Mouse (Mus musculus) ES-E14 (cell line): ENCODE measurements at regions not wholly inside any gene's neighbourhood (a gene's known extent, or its start where the extent isn't known, plus 50 kb on each side); places are given as distances from the start of the nearest gene placed in this dataset.
A peak's percentile ranks its signal among the peaks of the same experiment; 100 is the strongest.

Source experiments
- DNase-seq: peaks from one replicate; pipeline ENCODE4 v3.0.0-alpha.2; 2013; ENCODE audit warnings: low read depth, low spot score
- H3K27ac ChIP-seq: 2 replicates; pipeline ENCODE4 v1.5.1; 2012; ENCODE audit warnings: low read depth, mild to moderate bottlenecking, low read length, moderate library complexity, mixed read lengths; ENCODE audit not compliant: poor library complexity, insufficient read depth, severe bottlenecking
- H3K36me3 ChIP-seq: 2 replicates; pipeline ENCODE4 v1.6.1; 2012; ENCODE audit warnings: mild to moderate bottlenecking, low read length, moderate library complexity, mixed read lengths; ENCODE audit not compliant: control insufficient read depth, poor library complexity, insufficient read depth, severe bottlenecking
- H3K4me1 ChIP-seq, 2 experiments: fragments of 150-350 bp in 1 of 2; sonication (generic) in 1 of 2; 2 replicates each; pipeline ENCODE4 v1.6.1; 2012; ENCODE audit warnings: low read length in 2 of 2, mild to moderate bottlenecking in 1 of 2, mixed read lengths in 1 of 2; ENCODE audit not compliant: control insufficient read depth in 2 of 2, insufficient read depth in 2 of 2, poor library complexity in 1 of 2
- H3K4me3 ChIP-seq, 2 experiments: fragments of 150-350 bp in 1 of 2; sonication (generic) in 1 of 2; 2 replicates each; pipeline ENCODE4 v1.5.1; 2012; ENCODE audit warnings: low read length in 2 of 2, low read depth in 1 of 2, mild to moderate bottlenecking in 1 of 2, mixed read lengths in 1 of 2; ENCODE audit not compliant: insufficient read depth in 1 of 2, poor library complexity in 1 of 2, severe bottlenecking in 1 of 2
- H3K9ac ChIP-seq: 2 replicates; pipeline ENCODE4 v1.6.1; 2012; ENCODE audit warnings: low read depth, mild to moderate bottlenecking, low read length, mixed read lengths; ENCODE audit not compliant: poor library complexity, insufficient read depth, severe bottlenecking
- H3K9me3 ChIP-seq: fragments of 150-350 bp; sonication (generic); 2 replicates; pipeline ENCODE4 v1.6.1; 2012; ENCODE audit warnings: low read depth, mild to moderate bottlenecking, low read length; ENCODE audit not compliant: control insufficient read depth, insufficient read depth
- CHD2 ChIP-seq: IDR thresholded peaks from 2 replicates; pipeline ENCODE4 v1.6.1; 2014; ENCODE audit warnings: mild to moderate bottlenecking, low read depth, low read length, inconsistent platforms
- HCFC1 ChIP-seq: IDR thresholded peaks from 2 replicates; pipeline ENCODE4 v1.6.1; 2012; ENCODE audit warnings: low read length, inconsistent platforms, borderline replicate concordance; ENCODE audit not compliant: insufficient read depth
- MAFK ChIP-seq: IDR thresholded peaks from 2 replicates; pipeline ENCODE4 v1.6.1; 2014; ENCODE audit warnings: mild to moderate bottlenecking, low read depth, low read length, inconsistent platforms; ENCODE audit not compliant: insufficient read depth
- ZC3H11A ChIP-seq: IDR thresholded peaks from 2 replicates; pipeline ENCODE4 v1.6.1; 2012; ENCODE audit warnings: low read depth, mild to moderate bottlenecking, inconsistent platforms, low read length, borderline replicate concordance
- ZNF384 ChIP-seq: IDR thresholded peaks from 2 replicates; pipeline ENCODE4 v1.6.1; 2012; ENCODE audit warnings: low read depth, low read length, inconsistent platforms
- in situ Hi-C, 2 experiments: fragments of 600-800 bp; cut with MboI; formaldehyde crosslinking; loops; one replicate each; pipeline ENCODE4 v1.15.1; 2025; ENCODE audit warnings: low sequenced_read_pairs in 2 of 2, inconsistent platforms in 1 of 2; ENCODE audit not compliant: unreplicated experiment in 2 of 2

DNA sequence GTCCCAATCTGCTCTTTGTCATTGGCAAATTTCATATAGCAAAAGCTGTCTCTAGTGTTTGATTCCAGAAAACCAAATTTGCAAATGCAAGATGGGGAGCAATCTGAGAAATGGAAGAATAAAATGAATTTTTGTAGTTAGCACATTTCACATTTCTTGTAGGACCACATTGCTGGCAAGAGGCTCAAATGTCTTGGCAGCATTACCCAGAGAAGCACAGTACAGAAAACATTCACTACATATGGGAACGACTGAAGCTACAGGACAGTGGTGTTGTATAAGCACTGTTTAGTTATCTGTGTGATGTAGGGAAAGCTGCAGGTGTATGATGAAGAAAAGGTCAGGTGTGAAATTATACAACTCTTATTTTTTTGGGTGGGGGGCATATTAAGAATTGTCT, 3449.7 kb upstream of the Gm6569 start:
- in situ Hi-C loops = no loop called here
- no peaks in the 10 kb centered on the region for H3K36me3 ChIP-seq
- no peak overlapping the region for H3K9ac ChIP-seq
- no peak overlapping the region for H3K27ac ChIP-seq
- no peak overlapping the region for H3K4me3 ChIP-seq
- no peak for TF ChIP-seq CHD2
- no peak for TF ChIP-seq MAFK
- TF ChIP-seq HCFC1 = no peak
- TF ChIP-seq ZNF384 = no peak
- no peak for TF ChIP-seq ZC3H11A
- DNase-seq = no peak
- no peaks in the 10 kb centered on the region for H3K4me1 ChIP-seq
- H3K9me3 ChIP-seq = no peaks in the 10 kb centered on the region

DNA sequence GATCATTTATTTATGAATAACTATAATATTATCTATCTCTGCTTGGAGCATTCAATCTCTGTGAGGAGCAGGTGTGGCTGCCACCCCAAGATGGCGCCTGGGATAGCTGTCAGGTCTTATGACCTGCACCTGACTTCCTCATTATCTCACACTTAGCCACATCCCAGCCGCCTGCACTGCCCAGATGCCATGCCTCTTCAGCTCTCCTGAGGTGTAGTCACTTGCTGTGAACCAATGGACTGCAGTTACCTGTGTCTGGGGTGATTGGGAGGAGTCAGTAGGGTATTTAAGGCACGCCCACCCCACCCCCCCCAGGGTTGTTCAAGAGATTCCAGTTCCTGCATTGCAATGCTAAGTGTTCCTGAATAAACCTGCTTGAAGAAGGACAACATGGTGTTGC, 3418.1 kb upstream of the Gm6569 start:
- H3K4me3 ChIP-seq = no peak overlapping the region
- no peaks in the 10 kb centered on the region for H3K9me3 ChIP-seq
- peak; percentile 8 for DNase-seq
- no peak overlapping the region; the same call in 1 of the 2 replicates for H3K27ac ChIP-seq
- in situ Hi-C loops = no loop called here
- TF ChIP-seq CHD2 = no peak
- no peak for TF ChIP-seq HCFC1
- TF ChIP-seq MAFK = no peak
- TF ChIP-seq ZNF384 = no peak
- H3K9ac ChIP-seq = no peak overlapping the region
- no peaks in the 10 kb centered on the region for H3K36me3 ChIP-seq
- H3K4me1 ChIP-seq = no peaks in the 10 kb centered on the region

- Histone ChIP-seq H3K36me3 (no peaks in the 10 kb centered on the region), H3K9me3 (no peaks in the 10 kb centered on the region), H3K27ac (no peak overlapping the region), H3K4me3 (no peak overlapping the region), H3K9ac (no peak overlapping the region), H3K4me1 (no peaks in the 10 kb centered on the region)
- DNase-seq = no peak
- TF ChIP-seq ZNF384 (no peak), MAFK (no peak), CHD2 (no peak), HCFC1 (no peak), ZC3H11A (no peak)
- in situ Hi-C loops = no loop called here
Observed at GRCm38 (mm10) chr15:70425566-70425965, 3408.8 kb upstream of the Gm6569 start.
